Mouse (Mus musculus): ENCODE data around the gene Pcsk2. TPM values are rescaled to one million over a fixed set of nuclear protein-coding genes. Genes with fewer than 3 reads are reported as not detected.

Gene Pcsk2
- polyA plus RNA-seq (2012; ENCODE audit: insufficient read depth, low replicate concordance) = 0.57 TPM in 1 of 2 replicates, not detected in the other

DNA sequence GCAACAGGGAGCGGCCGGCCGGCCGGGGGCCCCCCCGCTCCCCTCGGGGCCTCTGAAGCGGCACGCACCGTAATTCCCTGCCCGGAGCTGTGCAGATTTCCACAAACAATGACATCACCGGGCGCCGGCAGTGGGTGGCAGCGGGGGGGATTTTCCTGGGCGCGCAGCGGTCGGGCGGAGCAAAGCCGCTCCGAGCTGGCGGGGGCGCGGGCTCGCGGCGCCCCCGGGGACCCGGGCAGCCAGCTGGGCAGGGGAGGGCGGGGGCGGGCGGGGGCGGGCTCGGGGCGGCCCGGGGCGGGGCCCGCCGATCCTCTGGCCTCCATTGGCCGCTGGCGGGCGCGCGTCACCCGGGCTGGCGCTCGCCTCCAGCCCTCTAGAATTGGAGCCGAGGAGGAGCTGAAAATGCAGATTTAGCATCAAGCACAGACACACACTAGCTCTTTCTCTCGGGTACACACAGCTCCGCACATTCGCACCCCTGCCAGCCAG lies at the start of gene Pcsk2:
Gene Pcsk2, plus strand, starts transcription at position 399 of the 489 bp plus-strand sequence.
- no peaks in the 10 kb centered on the region for H3K36me3 ChIP-seq (replicated peaks; ENCODE audit: low read length)
- H3K9me3 ChIP-seq = no peaks in the 10 kb centered on the region
- no peaks in the 10 kb centered on the region for H3K4me1 ChIP-seq
- TF ChIP-seq FLI1 (IDR thresholded peaks at IDR 0.05; ENCODE audit: low read length) = no peak
- no peak for TF ChIP-seq GATA1 (IDR thresholded peaks at IDR 0.05; ENCODE audit: borderline replicate concordance, low read length)
- H3K27me3 ChIP-seq (replicated peaks) = peaks cover 39% of the 10 kb centered on the region
- peak within 1 kb of the TSS; percentile 65 for H3K4me3 ChIP-seq (replicated peaks)

- Histone ChIP-seq H3K36me3 (replicated peaks; ENCODE audit: low read length) (no peaks in the 10 kb centered on the region), H3K4me3 (replicated peaks) (no peak overlapping the region), H3K4me1 (no peaks in the 10 kb centered on the region), H3K27me3 (replicated peaks) (no peaks in the 10 kb centered on the region), H3K9me3 (peaks cover 4% of the 10 kb centered on the region)
- TF ChIP-seq FLI1 (IDR thresholded peaks at IDR 0.05; ENCODE audit: low read length) (no peak), GATA1 (IDR thresholded peaks at IDR 0.05; ENCODE audit: borderline replicate concordance, low read length) (no peak)
Observed at GRCm38 (mm10) chr2:143500845-143501244, 45.1 kb upstream of the Pcsk2 start.

DNA sequence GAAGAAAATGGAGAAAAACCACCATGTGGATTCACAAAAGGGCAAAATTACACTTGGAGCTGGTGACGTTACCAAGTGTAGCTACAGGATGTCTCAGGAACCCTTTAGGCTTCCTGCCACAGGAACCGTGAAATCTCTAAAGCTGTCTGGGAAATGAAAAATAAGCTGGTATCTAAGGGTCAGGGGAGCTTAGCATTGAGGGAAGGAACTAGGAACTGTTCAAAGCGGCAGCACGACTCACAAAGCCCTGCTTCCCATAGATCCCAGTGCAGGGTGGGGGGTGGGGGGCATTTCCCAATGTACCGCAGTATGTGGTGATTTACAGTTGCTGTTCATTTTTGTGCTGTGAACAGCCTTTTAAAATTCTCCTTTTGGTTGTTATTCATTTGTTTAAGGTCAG lies 44.2 kb upstream of the Pcsk2 start:
- Histone ChIP-seq H3K36me3 (replicated peaks; ENCODE audit: low read length) (no peaks in the 10 kb centered on the region), H3K27me3 (replicated peaks) (no peaks in the 10 kb centered on the region), H3K4me1 (no peaks in the 10 kb centered on the region), H3K9me3 (peaks cover 4% of the 10 kb centered on the region), H3K4me3 (replicated peaks) (no peak overlapping the region)
- TF ChIP-seq GATA1 (IDR thresholded peaks at IDR 0.05; ENCODE audit: borderline replicate concordance, low read length) = no peak
- no peak for TF ChIP-seq FLI1 (IDR thresholded peaks at IDR 0.05; ENCODE audit: low read length)

DNA sequence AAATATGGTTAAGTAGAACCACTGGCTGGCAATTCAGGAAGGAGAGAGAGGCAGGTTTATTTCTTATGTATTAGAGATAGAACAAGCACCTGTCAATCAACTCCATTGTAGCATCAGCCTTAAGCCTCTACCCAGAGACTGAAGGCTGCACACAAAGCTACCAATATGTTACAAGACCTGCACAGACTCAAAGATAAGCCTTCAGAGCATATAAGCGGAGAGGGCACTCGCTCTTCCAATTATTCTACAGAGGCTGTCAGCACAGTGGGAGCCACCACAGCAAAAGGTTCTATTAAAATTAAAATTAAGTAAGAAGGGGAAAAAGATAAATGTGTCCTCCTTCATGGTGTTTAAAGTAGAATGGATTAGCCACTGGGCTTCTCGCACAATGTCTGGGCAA lies 43.8 kb upstream of the Pcsk2 start:
- Histone ChIP-seq H3K27me3 (replicated peaks) (no peaks in the 10 kb centered on the region), H3K4me3 (replicated peaks) (no peak overlapping the region), H3K4me1 (no peaks in the 10 kb centered on the region), H3K9me3 (peaks cover 4% of the 10 kb centered on the region), H3K36me3 (replicated peaks; ENCODE audit: low read length) (no peaks in the 10 kb centered on the region)
- TF ChIP-seq FLI1 (IDR thresholded peaks at IDR 0.05; ENCODE audit: low read length) = no peak
- no peak for TF ChIP-seq GATA1 (IDR thresholded peaks at IDR 0.05; ENCODE audit: borderline replicate concordance, low read length)

DNA sequence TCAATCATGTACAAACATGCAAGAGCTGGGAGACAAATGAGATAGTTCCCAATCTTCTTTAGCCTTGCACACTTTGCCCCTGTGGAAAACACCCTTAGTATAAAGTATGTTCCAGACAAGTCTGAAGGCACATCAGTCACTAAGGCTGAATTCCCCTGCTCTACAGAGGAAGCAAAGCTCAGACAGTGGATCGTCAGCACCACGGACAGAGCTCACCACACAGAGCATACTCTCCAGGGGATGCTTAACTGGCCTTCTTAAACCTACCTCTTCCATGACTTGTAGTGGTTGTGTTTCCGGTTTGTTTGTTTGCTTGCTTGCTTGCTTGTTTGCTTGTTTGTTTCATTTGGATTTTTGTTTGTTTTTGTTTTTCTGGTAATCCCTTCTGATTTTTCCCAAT lies 9.5 kb upstream of the Pcsk2 start:
- H3K9me3 ChIP-seq = no peaks in the 10 kb centered on the region
- TF ChIP-seq GATA1 (IDR thresholded peaks at IDR 0.05; ENCODE audit: borderline replicate concordance, low read length) (no peak), FLI1 (IDR thresholded peaks at IDR 0.05; ENCODE audit: low read length) (no peak)
- peak overlapping the region; percentile 33 for H3K4me3 ChIP-seq (replicated peaks)
- no peaks in the 10 kb centered on the region for H3K27me3 ChIP-seq (replicated peaks)
- no peaks in the 10 kb centered on the region for H3K36me3 ChIP-seq (replicated peaks; ENCODE audit: low read length)
- no peaks in the 10 kb centered on the region for H3K4me1 ChIP-seq

DNA sequence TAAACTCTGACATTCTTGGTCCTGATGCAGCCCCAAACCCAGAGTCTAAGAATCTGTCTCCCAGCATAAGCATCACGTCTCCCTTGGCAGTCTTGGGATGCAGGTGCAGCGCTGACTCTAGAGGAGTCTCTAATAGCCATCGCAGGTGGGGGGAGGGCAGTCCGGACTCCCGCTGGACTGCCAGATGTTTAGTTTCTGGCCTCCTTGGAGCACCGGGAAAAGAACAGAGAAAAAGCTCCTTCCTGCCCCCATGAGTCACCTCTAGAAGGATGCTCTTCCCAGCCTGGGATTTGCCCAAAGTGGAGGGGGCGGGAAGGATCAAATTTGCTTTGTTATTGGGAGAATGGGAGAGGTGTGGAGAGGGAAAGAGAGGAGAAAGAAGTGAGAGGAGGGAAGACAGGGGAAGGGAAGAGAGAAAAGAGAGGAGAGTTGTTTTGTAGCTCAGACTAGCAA lies 631 bp upstream of the Pcsk2 start:
- TF ChIP-seq FLI1 (IDR thresholded peaks at IDR 0.05; ENCODE audit: low read length) = no peak
- TF ChIP-seq GATA1 (IDR thresholded peaks at IDR 0.05; ENCODE audit: borderline replicate concordance, low read length) = no peak
- Histone ChIP-seq H3K4me1 (no peaks in the 10 kb centered on the region), H3K4me3 (replicated peaks) (no peak overlapping the region), H3K9me3 (no peaks in the 10 kb centered on the region), H3K27me3 (replicated peaks) (peaks cover 39% of the 10 kb centered on the region), H3K36me3 (replicated peaks; ENCODE audit: low read length) (no peaks in the 10 kb centered on the region)

DNA sequence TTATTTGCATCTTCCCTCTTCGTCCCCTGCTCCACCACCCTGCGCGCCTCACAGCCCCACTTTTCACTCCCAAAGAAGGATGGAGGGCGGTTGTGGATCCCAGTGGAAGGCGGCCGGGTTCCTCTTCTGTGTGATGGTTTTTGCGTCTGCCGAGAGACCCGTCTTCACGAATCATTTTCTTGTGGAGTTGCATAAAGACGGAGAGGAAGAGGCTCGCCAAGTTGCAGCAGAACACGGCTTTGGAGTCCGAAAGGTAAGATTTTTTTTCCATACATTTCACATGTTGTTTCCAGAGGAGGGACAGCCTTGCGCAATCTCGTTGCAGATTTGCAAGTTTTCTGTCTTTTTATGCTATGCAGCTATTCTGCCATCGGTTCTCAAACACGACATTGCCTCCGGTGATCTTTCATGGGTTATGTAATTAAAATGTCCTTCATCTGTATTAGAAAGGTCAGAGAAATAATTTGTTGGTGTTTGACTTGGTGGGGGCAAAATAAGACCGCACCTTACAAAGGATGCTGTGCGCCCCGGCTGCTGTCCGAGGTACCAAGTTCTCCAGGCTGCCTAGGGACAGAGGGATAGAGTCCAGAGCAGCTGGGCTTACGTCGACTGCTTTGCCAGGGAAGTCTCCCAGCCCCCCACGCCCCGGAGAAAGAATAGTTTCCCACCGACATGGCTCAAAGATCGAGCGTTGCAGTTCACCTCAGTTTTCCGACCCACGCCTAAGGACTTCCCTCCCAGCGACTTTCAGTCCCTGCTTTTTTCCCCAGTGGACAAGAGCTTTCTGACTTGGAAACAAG lies 656 bp downstream of the Pcsk2 start:
- no peaks in the 10 kb centered on the region for H3K9me3 ChIP-seq
- peaks cover 39% of the 10 kb centered on the region for H3K27me3 ChIP-seq (replicated peaks)

GRCm38 (mm10) chr2:143547251-143548090 lies 1.5 kb downstream of the Pcsk2 start:
- H3K4me1 ChIP-seq = no peaks in the 10 kb centered on the region
- H3K9me3 ChIP-seq = no peaks in the 10 kb centered on the region
- peaks cover 39% of the 10 kb centered on the region for H3K27me3 ChIP-seq (replicated peaks)
- H3K4me3 ChIP-seq (replicated peaks) = no peak overlapping the region
- H3K36me3 ChIP-seq (replicated peaks; ENCODE audit: low read length) = no peaks in the 10 kb centered on the region
- TF ChIP-seq FLI1 (IDR thresholded peaks at IDR 0.05; ENCODE audit: low read length) (no peak), GATA1 (IDR thresholded peaks at IDR 0.05; ENCODE audit: borderline replicate concordance, low read length) (no peak)

More for the DNA sequence above, 656 bp downstream of the Pcsk2 start:
- TF ChIP-seq FLI1 (IDR thresholded peaks at IDR 0.05; ENCODE audit: low read length) (no peak), GATA1 (IDR thresholded peaks at IDR 0.05; ENCODE audit: borderline replicate concordance, low read length) (no peak)
- H3K4me1 ChIP-seq = no peaks in the 10 kb centered on the region
- H3K36me3 ChIP-seq (replicated peaks; ENCODE audit: low read length) = no peaks in the 10 kb centered on the region
- H3K4me3 ChIP-seq (replicated peaks) = no peak overlapping the region

DNA sequence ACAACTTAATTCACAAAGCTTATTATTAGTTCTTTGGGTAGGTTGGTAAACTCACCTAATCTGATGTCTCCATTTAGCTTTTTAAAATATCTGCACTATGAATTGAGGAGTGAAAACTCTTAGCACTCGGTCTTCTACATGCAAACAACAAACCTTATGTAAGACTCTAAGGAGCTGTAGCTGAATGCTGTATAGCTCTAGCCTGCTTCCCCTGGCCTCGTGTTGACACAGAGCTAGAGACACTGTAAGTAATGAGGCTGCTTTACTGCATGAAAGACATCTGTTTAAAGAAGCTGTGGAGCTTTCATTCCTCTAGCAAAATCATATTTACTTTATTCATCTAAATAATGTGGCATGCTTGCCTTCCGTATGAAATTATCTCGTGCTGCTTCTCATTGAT lies 14.4 kb downstream of the Pcsk2 start:
- Histone ChIP-seq H3K9me3 (peaks cover 4% of the 10 kb centered on the region; the same call in 1 of the 2 replicates), H3K4me1 (no peaks in the 10 kb centered on the region), H3K4me3 (replicated peaks) (no peak overlapping the region), H3K36me3 (replicated peaks; ENCODE audit: low read length) (no peaks in the 10 kb centered on the region), H3K27me3 (replicated peaks) (no peaks in the 10 kb centered on the region)
- TF ChIP-seq GATA1 (IDR thresholded peaks at IDR 0.05; ENCODE audit: borderline replicate concordance, low read length) (no peak), FLI1 (IDR thresholded peaks at IDR 0.05; ENCODE audit: low read length) (no peak)

All from megakaryocyte, embryonic 14.5 days (primary cell).